In genomic region chr10:81036988-81037580, GRCm38 (mm10) we compare ENCODE assay signal across 8 mouse cellular contexts. TPM values are rescaled to one million over a fixed set of nuclear protein-coding genes. Genes with fewer than 3 reads are reported as not detected.
DNase-seq lines count a peak whose midpoint lies in the region; ATAC-seq lines count a peak whose summit lies in the region.

TSS of gene Slc39a3 (minus strand) at chr10:81037426.

- DNase-seq in c-Kit-negative CD71-positive TER-119-positive erythroid progenitor cells, embryonic 14.5 days (ENCODE audit: low read depth, low spot score), result peak; percentile 96
- DNase-seq in fibroblast of lung, adult 2 months (ENCODE audit: low read depth), result peak; percentile 96
- DNase-seq in kidney, postnatal 14 days, result peak; percentile 99
- DNase-seq in liver, embryonic 13.5 days, result peak; percentile 95
- peak; percentile 97 for DNase-seq in neural tube, embryonic 10.5 days (ENCODE audit: extremely low spot score, low spot score)

- H3K4me2 ChIP-seq in heart, embryonic 14.5 days (ENCODE audit: low read length), result peak within 1 kb of the TSS; percentile 77
- peak within 1 kb of the TSS; percentile 78 for H3K4me2 ChIP-seq in liver, embryonic 13.5 days
- peak within 1 kb of the TSS; percentile 72 for H3K4me2 ChIP-seq in stomach, embryonic 16.5 days (ENCODE audit: low read depth, low read length)

- peaks cover 11% of the 10 kb centered on the region; the same call in 1 of the 2 replicates for H3K36me3 ChIP-seq in heart, embryonic 14.5 days (ENCODE audit: control insufficient read depth, insufficient read depth, low read length)
- peaks cover 5% of the 10 kb centered on the region; the same call in 1 of the 2 replicates for H3K36me3 ChIP-seq in liver, embryonic 13.5 days
- H3K36me3 ChIP-seq in stomach, embryonic 16.5 days (ENCODE audit: control insufficient read depth, insufficient read depth, low read length), result no peaks in the 10 kb centered on the region

- H3K4me3 ChIP-seq in heart, embryonic 14.5 days (ENCODE audit: control insufficient read depth in 1 of 2, insufficient read depth in 1 of 2, low read depth in 1 of 2, low read length in 2 of 2), result peak within 1 kb of the TSS; percentile 58 to 83
- peak within 1 kb of the TSS; percentile 80 for H3K4me3 ChIP-seq in liver, embryonic 13.5 days (replicated peaks)
- peak within 1 kb of the TSS; percentile 93 for H3K4me3 ChIP-seq in stomach, embryonic 16.5 days (replicated peaks; ENCODE audit: low read length)

- H3K9me3 ChIP-seq in heart, embryonic 14.5 days (ENCODE audit: control insufficient read depth, low read length), result no peaks in the 10 kb centered on the region
- no peaks in the 10 kb centered on the region for H3K9me3 ChIP-seq in liver, embryonic 13.5 days (replicated peaks)
- H3K9me3 ChIP-seq in stomach, embryonic 16.5 days (replicated peaks; ENCODE audit: control insufficient read depth, low read length), result no peaks in the 10 kb centered on the region

- H3K4me1 ChIP-seq in heart, embryonic 14.5 days (ENCODE audit: control insufficient read depth in 2 of 2, insufficient read depth in 2 of 2, low read length in 2 of 2), result no peaks in the 10 kb centered on the region
- H3K4me1 ChIP-seq in liver, embryonic 13.5 days (replicated peaks), result peaks cover 8% of the 10 kb centered on the region
- H3K4me1 ChIP-seq in stomach, embryonic 16.5 days (ENCODE audit: control insufficient read depth, insufficient read depth, low read length), result no peaks in the 10 kb centered on the region

- peak; percentile 100 for ATAC-seq in CD4-positive, CD25-positive, alpha-beta regulatory T cell, adult 4 months
- ATAC-seq in heart, embryonic 14.5 days (ENCODE audit: insufficient number of reproducible peaks, insufficient read depth, low FRiP score, low read depth), result peak; percentile 94
- ATAC-seq in liver, embryonic 13.5 days (ENCODE audit: low read depth), result peak; percentile 97
- peak; percentile 99 for ATAC-seq in stomach, embryonic 16.5 days (ENCODE audit: insufficient read depth, low FRiP score)

- peak within 1 kb of the TSS; percentile 74 for H3K9ac ChIP-seq in heart, embryonic 14.5 days (ENCODE audit: low read length)
- peak within 1 kb of the TSS; percentile 82 for H3K9ac ChIP-seq in liver, embryonic 13.5 days
- peak within 1 kb of the TSS; percentile 85 for H3K9ac ChIP-seq in stomach, embryonic 16.5 days (ENCODE audit: low read length)

- no peaks in the 10 kb centered on the region for H3K27me3 ChIP-seq in heart, embryonic 14.5 days (ENCODE audit: control insufficient read depth, insufficient read depth, low read length)
- no peaks in the 10 kb centered on the region for H3K27me3 ChIP-seq in liver, embryonic 13.5 days
- no peaks in the 10 kb centered on the region for H3K27me3 ChIP-seq in stomach, embryonic 16.5 days (ENCODE audit: control insufficient read depth, insufficient read depth, low read length)

- 1% methylated on average over 35 of the region's 35 CpGs for whole genome bisulfite sequencing in heart, embryonic 14.5 days
- WGBS in liver, embryonic 13.5 days (ENCODE audit: insufficient replicate concordance), result 0% methylated on average over 35 of the region's 35 CpGs
- WGBS in stomach, embryonic 16.5 days, result under 1% methylated on average over 35 of the region's 35 CpGs

- H3K27ac ChIP-seq in heart, embryonic 14.5 days (replicated peaks in 1 of 2; ENCODE audit: control insufficient read depth in 1 of 2, insufficient read depth in 1 of 2, low read depth in 2 of 2, low read length in 2 of 2), result 0 out of 4 replicates have a peak within 1 kb of the TSS, but pooled peaks of 1 of the 2 experiments have one; percentile 2
- peak within 1 kb of the TSS; percentile 77 for H3K27ac ChIP-seq in liver, embryonic 13.5 days
- peak within 1 kb of the TSS; percentile 37; the same call in 1 of the 2 replicates for H3K27ac ChIP-seq in stomach, embryonic 16.5 days (ENCODE audit: low read length)

RNA-seq across cellular contexts. Expression of gene Slc39a3, which starts in this region (rescaled TPM):
- 1 to 10 TPM; 3.3 to 4.7 TPM for polyA plus RNA-seq in CD4-positive, CD25-positive, alpha-beta regulatory T cell, adult 4 months (2017; shearing (Covaris generic))
- 5.0 and 5.2 TPM in 2 replicates for polyA plus RNA-seq in heart, embryonic 14.5 days (2014; fragmentation: Nextera tagmentation; extraction: Ambion mirVana)
- 5.7 and 5.8 TPM in 2 replicates for polyA plus RNA-seq in liver, embryonic 13.5 days (2015; fragmentation: Nextera tagmentation; extraction: Ambion mirVana)
- polyA plus RNA-seq in stomach, embryonic 16.5 days (2015; fragmentation: Nextera tagmentation; extraction: Ambion mirVana), result 18.2 and 20.9 TPM in 2 replicates
